Mouse (Mus musculus) heart, adult 2 months (tissue): ENCODE data around the gene Ncor1. TPM values are rescaled to one million over a fixed set of nuclear protein-coding genes. Genes with fewer than 3 reads are reported as not detected.

Experiments used
- DNase-seq, 2 experiments: peaks; one replicate each; pipeline ENCODE4 v3.0.0; 2021
- H3K27ac ChIP-seq: fragments of 200-600 bp; 2 replicates; pipeline ENCODE4 v1.8.1; 2022
- H3K27me3 ChIP-seq: fragments of 200-500 bp; 2 replicates; pipeline ENCODE4 v1.6.1; 2012; ENCODE audit warnings: mild to moderate bottlenecking, low read length, inconsistent platforms, mixed read lengths; ENCODE audit not compliant: control insufficient read depth, insufficient read depth
- H3K36me3 ChIP-seq: fragments of 200-500 bp; 2 replicates; pipeline ENCODE4 v1.6.1; 2012; ENCODE audit warnings: low read length, inconsistent platforms; ENCODE audit not compliant: control insufficient read depth, insufficient read depth
- H3K4me1 ChIP-seq: fragments of 200-500 bp; 2 replicates; pipeline ENCODE4 v1.6.1; 2011; ENCODE audit warnings: low read length; ENCODE audit not compliant: control insufficient read depth, insufficient read depth
- H3K4me3 ChIP-seq: fragments of 200-600 bp; 2 replicates; pipeline ENCODE4 v1.8.1; 2022
- H3K79me2 ChIP-seq: fragments of 200-500 bp; replicated peaks from 2 replicates; pipeline ENCODE4 v1.6.1; 2012; ENCODE audit warnings: mild to moderate bottlenecking, inconsistent platforms, low read length, moderate library complexity, mixed read lengths; ENCODE audit not compliant: control insufficient read depth, insufficient read depth
- H3K9ac ChIP-seq: fragments of 200-500 bp; 2 replicates; pipeline ENCODE4 v1.6.1; 2012; ENCODE audit warnings: low read depth, mild to moderate bottlenecking, control low read depth, inconsistent platforms, low read length, mixed read lengths
- CTCF ChIP-seq: fragments of 200-600 bp; IDR thresholded peaks from 2 replicates; pipeline ENCODE4 v1.8.1; 2022; ENCODE audit warnings: antibody characterized with exemption, mild to moderate bottlenecking, moderate library complexity
- EP300 ChIP-seq: fragments of 200-500 bp; IDR thresholded peaks from 2 replicates; pipeline ENCODE4 v1.6.1; 2011; ENCODE audit warnings: low read depth, low read length, control low read depth; ENCODE audit not compliant: insufficient read depth
- POLR2A ChIP-seq: fragments of 200-500 bp; IDR thresholded peaks from 2 replicates; pipeline ENCODE4 v1.6.1; 2011; ENCODE audit warnings: mild to moderate bottlenecking, low read depth, low read length, control low read depth; ENCODE audit not compliant: insufficient read depth
- WGBS: fragments of 180-500 bp; shearing (Covaris S2); methylation state at CpG from one replicate; pipeline ENCODE4 v1.1.7; 2018; 5-methylcytosine and 5-hydroxymethylcytosine counted together
- intact Hi-C: fragments of 180-260 bp; cut with DNase I; formaldehyde crosslinking; loops from one replicate; pipeline ENCODE4 v1.15.1; 2025
- polyA plus RNA-seq: library from polyadenylated mRNA; depleted of rRNA; stranded (reverse); fragments of >200 nt; gene quantifications from 2 replicates; pipeline ENCODE4 v1.2.3, GENCODE M21; 2012; rRNA removed
- total RNA-seq, 2 experiments: library from RNA; stranded (reverse); gene quantifications; 2 replicates each; pipeline ENCODE4 v1.2.3; 2021

Gene Ncor1
- total and polyA plus RNA-seq, 3 experiments, result 79.1 to 133 (median 124) TPM

DNA sequence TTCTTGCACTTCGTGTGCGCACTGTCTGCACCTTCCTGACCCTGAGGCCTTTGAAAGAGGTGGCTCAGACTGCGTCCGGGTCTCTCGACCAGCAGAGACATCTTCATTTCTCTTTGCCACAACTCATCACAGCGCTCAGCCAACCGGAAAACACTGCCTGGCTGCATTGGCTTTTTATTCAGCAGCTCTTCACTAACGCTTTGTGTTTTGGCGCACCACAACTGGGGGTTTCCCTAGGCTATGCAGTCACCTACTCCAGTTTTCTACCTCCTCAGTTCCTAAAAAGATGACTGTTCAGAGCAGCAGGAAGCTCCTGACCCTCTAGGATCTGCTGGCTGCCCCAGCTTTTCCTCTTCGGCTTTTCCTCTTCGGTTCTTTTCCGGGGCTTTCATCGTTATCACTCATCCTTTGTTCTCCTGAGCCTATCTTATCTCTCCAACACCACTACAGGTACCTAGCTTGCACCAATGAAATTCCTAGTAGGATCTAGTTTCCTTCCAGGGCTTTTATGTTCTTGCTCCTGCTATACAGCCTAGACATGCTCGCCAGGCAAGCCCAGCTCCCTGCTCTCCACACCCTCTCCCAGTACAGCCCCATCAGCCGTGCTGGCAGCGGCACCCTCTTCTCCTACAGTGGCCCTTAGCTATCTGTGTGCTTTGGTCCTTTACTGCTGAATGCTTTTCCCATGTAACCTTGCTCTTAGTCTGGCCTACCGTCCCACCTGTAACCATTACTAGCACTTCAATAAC, 191.7 kb downstream of the Ncor1 start:
- intact Hi-C loops, result no loop called here

More for the DNA sequence above, 191.7 kb downstream of the Ncor1 start:
- Histone ChIP-seq H3K79me2 (no peaks in the 10 kb centered on the region), H3K9ac (no peak overlapping the region), H3K4me1 (no peaks in the 10 kb centered on the region), H3K4me3 (no peak overlapping the region), H3K27ac (no peak overlapping the region), H3K36me3 (no peaks in the 10 kb centered on the region), H3K27me3 (no peaks in the 10 kb centered on the region)
- WGBS, result 64% methylated on average over 17 of the region's 17 CpGs
- no peak for DNase-seq
- TF ChIP-seq EP300 (no peak), POLR2A (no peak), CTCF (no peak)

Other genes starting within 250 kb of the Ncor1 start
- gene Adora2b, start 209.6 kb downstream of the Ncor1 start, total RNA-seq, result 1 to 10 TPM in 1 of 2 experiments, under 1 TPM in 1; 0.63 to 2.0 TPM
- 1.7 and 1.8 TPM in 2 replicates for gene Adora2b, start 209.6 kb downstream of the Ncor1 start, polyA plus RNA-seq
- 10 to 100 TPM; 17.1 to 17.6 TPM for gene Zswim7, start 177.2 kb downstream of the Ncor1 start, total RNA-seq
- gene Zswim7, start 177.2 kb downstream of the Ncor1 start, polyA plus RNA-seq, result 22.7 and 28.7 TPM in 2 replicates
- 10 to 100 TPM; 39.9 to 43.5 TPM for gene Ttc19, start 177.1 kb downstream of the Ncor1 start, total RNA-seq
- 13.7 and 24.3 TPM in 2 replicates for gene Ttc19, start 177.1 kb downstream of the Ncor1 start, polyA plus RNA-seq
- 1 to 10 TPM; 3.1 to 3.5 TPM for gene Pigl, start 81 bp downstream of the Ncor1 start, total RNA-seq
- gene Pigl, start 81 bp downstream of the Ncor1 start, polyA plus RNA-seq, result 3.5 and 4.8 TPM in 2 replicates
- 10 to 100 TPM; 25.0 to 25.8 TPM for gene Cenpv, start 80.7 kb upstream of the Ncor1 start, total RNA-seq
- gene Cenpv, start 80.7 kb upstream of the Ncor1 start, polyA plus RNA-seq, result 30.8 and 54.7 TPM in 2 replicates
- 100 to 1,000 TPM; 626 to 699 TPM for gene Ubb, start 92.6 kb upstream of the Ncor1 start, total RNA-seq
- gene Ubb, start 92.6 kb upstream of the Ncor1 start, polyA plus RNA-seq, result 1,026 and 1,119 TPM in 2 replicates
- 1 to 10 TPM; 2.6 to 3.5 TPM for gene Trpv2, start 115.9 kb upstream of the Ncor1 start, total RNA-seq
- 4.6 and 5.6 TPM in 2 replicates for gene Trpv2, start 115.9 kb upstream of the Ncor1 start, polyA plus RNA-seq
- 1 to 10 TPM; 3.3 to 4.2 TPM for gene Lrrc75a, start 190.0 kb upstream of the Ncor1 start, total RNA-seq
- 6.2 and 9.6 TPM in 2 replicates for gene Lrrc75a, start 190.0 kb upstream of the Ncor1 start, polyA plus RNA-seq
- gene Mmgt2, start 190.1 kb upstream of the Ncor1 start, total RNA-seq, result 1 to 10 TPM; 5.8 to 8.6 TPM
- 8.7 and 8.9 TPM in 2 replicates for gene Mmgt2, start 190.1 kb upstream of the Ncor1 start, polyA plus RNA-seq